Comparison of ENCODE assay signal across 23 mouse cellular contexts in the genomic region with DNA sequence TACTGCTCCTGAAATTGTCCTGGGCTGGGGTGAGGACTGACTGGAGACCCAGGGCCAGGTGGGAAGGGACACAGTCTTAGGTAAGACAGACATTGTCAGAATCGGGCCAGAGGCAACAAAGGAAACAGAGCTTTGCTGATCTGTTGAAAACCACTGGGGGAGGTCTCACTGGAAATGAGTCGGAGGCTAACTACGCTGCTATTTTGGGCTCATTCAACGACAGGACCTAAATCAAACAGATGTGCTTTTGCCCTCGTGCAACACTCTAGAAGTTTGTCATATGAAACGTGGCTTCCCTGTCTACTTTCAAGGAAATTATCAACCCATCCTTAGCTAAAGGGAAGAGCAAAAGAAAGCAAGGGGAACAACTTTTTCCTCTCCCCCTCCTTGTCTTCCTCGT.
DNase-seq lines count a peak whose midpoint lies in the region; ATAC-seq and TF ChIP-seq lines count a peak whose summit lies in the region.
"Had no signal": no experiment of that assay in that cellular context is flagged by ENCODE, and none has a peak within 500 bp of the region (broad histone marks: within the 10 kb centered on the region; RNA-seq: fewer than 3 reads in every experiment).

No protein-coding gene starts in this region.

- no peak overlapping the region for H3K4me3 ChIP-seq in gastrocnemius, adult 2 months
- no peak overlapping the region for H3K4me3 ChIP-seq in kidney, embryonic 16.5 days (ENCODE audit: low read length)
- H3K4me3 ChIP-seq: embryonic facial prominence, embryonic 15.5 days; erythroblast, embryonic 14.5 days; forebrain, embryonic 10.5 days; hindbrain, embryonic 12.5 days had no signal

- H3K36me3 ChIP-seq in kidney, embryonic 16.5 days (ENCODE audit: insufficient read depth, low read length): no peaks in the 10 kb centered on the region
- H3K36me3 ChIP-seq: embryonic facial prominence, embryonic 15.5 days; forebrain, embryonic 10.5 days; hindbrain, embryonic 12.5 days had no signal

- no peak for TF ChIP-seq CTCF in gastrocnemius, adult 2 months (IDR thresholded peaks at IDR 0.05)

- ATAC-seq in kidney, embryonic 16.5 days (ENCODE audit: low FRiP score, low TSS enrichment): no peak; the same call in 1 of the 2 replicates
- ATAC-seq: forebrain, embryonic 14.5 days; hindbrain, embryonic 16.5 days; inflammation-experienced regulatory T-cells, adult 6 months; intestine, postnatal 0 days had no signal

- no peaks in the 10 kb centered on the region for H3K9me3 ChIP-seq in kidney, embryonic 16.5 days (ENCODE audit: low read length)
- H3K9me3 ChIP-seq: embryonic facial prominence, embryonic 15.5 days; forebrain, embryonic 10.5 days had no signal

- WGBS in kidney, embryonic 16.5 days: 6% methylated on average over 7 of the region's 7 CpGs

- H3K4me1 ChIP-seq in kidney, embryonic 16.5 days (ENCODE audit: insufficient read depth, low read length): peaks cover 35% of the 10 kb centered on the region
- H3K4me1 ChIP-seq: embryonic facial prominence, embryonic 15.5 days; hindbrain, embryonic 12.5 days had no signal

- no peak overlapping the region for H3K9ac ChIP-seq in kidney, embryonic 16.5 days (replicated peaks; ENCODE audit: low read length)
- H3K9ac ChIP-seq: embryonic facial prominence, embryonic 15.5 days; hindbrain, embryonic 12.5 days had no signal

- H3K27ac ChIP-seq in gastrocnemius, adult 2 months: peak overlapping the region; percentile 41
- H3K27ac ChIP-seq in kidney, embryonic 16.5 days (ENCODE audit: low read length): peak overlapping the region; percentile 4; the same call in 1 of the 2 replicates
- H3K27ac ChIP-seq: embryonic facial prominence, embryonic 15.5 days; forebrain, embryonic 10.5 days; hindbrain, embryonic 12.5 days had no signal

- intact Hi-C loops in gastrocnemius, adult 2 months (cut with DNase I): no loop called here

- H3K4me2 ChIP-seq in kidney, embryonic 16.5 days (replicated peaks; ENCODE audit: low read depth, low read length): 0 out of 2 replicates have a peak overlapping the region, but pooled peaks have one; percentile 12
- H3K4me2 ChIP-seq: embryonic facial prominence, embryonic 15.5 days; hindbrain, embryonic 12.5 days had no signal

- DNase-seq in gastrocnemius, adult 2 months: no peak
- no peak for DNase-seq in gastrocnemius, postnatal 4 days (ENCODE audit: low spot score in 2 of 2)
- no peak for DNase-seq in kidney, adult 18-20 months
- peak; percentile 65 for DNase-seq in NIH3T3 (ENCODE audit: low read depth)
- DNase-seq in cerebellum, postnatal 4 days (ENCODE audit: low spot score in 2 of 2): no peak
- DNase-seq in ovary, postnatal 10 days (ENCODE audit: low spot score): no peak
- DNase-seq: adrenal gland, postnatal 10 days; cerebellum, adult 2 months; cerebellum, postnatal 10 days; embryo, embryonic 11 days; gastrocnemius, postnatal 36 days; heart, adult 18-20 months; heart, postnatal 10 days; heart, postnatal 4 days had no signal

- H3K27me3 ChIP-seq in kidney, embryonic 16.5 days (ENCODE audit: insufficient read depth, low read length): no peaks in the 10 kb centered on the region
- H3K27me3 ChIP-seq: embryonic facial prominence, embryonic 15.5 days; hindbrain, embryonic 12.5 days had no signal
